Mouse (Mus musculus) B cell, adult 2 months (primary cell): ENCODE data around the gene Tas2r117.

Source experiments
- DNase-seq, 2 experiments: peaks; one replicate each; pipeline ENCODE4 v3.0.0; 2022

Gene Tas2r117

DNA sequence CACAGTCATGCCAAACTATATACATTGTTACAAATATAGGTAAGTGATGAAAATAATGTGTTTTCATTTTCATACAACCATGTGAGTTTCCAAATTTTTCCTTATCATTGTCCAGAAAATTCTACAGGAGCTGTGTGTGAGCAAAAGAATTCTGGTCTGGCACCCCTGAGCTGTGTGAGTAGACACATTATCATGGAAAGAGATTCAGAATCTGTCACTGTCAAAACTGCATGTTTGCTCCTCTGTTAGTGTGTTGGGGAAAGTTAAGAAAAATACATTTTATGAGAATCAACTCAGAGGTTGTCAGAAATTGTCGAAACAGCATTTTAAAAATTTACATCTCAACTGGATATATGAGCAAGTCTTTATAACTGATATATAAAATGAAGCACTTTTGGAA, at the start of gene Tas2r117:
Gene Tas2r117 (plus strand): TSS at position 301 of the 400 bp plus-strand sequence.
- no peak for DNase-seq

DNA sequence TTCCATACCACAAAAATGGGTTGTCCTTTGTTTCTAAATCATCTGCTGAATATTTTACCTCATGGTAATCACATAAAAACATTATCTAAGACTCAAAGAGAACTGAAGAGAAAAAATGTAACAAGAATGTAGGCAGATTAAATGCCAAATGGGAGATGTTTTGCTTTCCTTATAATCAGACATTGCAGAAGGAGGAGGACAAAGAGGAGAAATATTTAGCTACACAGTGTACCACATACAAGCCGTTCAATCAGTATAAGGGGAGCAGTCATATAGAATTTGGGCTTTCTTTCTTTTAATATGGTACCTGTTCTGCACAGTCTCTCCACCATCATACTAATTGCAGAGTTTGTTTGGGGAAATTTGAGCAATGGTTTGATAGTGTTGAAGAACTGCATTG, 48.2 kb upstream of the Tas2r117 start, which contains the start of gene Tas2r124:
Gene Tas2r124 (plus strand): TSS at position 301 of the 400 bp plus-strand sequence.
- DNase-seq, result no peak

DNA sequence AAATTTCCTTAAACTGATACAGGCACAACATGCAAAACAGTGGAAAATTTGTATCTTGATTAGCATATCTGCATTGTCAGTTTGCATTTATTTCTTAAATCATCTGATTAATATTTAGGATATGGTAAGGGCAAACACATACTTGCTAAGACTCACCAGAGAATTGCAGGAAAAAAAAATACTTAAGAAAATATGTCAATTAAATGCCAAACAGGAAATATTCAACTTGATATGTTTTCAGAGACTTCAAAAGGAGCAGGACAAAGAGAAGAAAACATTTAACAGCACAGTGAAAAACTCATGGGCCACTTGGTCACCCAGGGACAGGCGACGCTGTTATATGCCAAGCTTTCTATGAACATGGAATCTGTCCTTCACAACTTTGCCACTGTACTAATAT, 40.8 kb upstream of the Tas2r117 start, which contains the start of gene Tas2r102:
Gene Tas2r102 (plus strand): TSS at position 301 of the 400 bp plus-strand sequence.
- DNase-seq, result no peak

DNA sequence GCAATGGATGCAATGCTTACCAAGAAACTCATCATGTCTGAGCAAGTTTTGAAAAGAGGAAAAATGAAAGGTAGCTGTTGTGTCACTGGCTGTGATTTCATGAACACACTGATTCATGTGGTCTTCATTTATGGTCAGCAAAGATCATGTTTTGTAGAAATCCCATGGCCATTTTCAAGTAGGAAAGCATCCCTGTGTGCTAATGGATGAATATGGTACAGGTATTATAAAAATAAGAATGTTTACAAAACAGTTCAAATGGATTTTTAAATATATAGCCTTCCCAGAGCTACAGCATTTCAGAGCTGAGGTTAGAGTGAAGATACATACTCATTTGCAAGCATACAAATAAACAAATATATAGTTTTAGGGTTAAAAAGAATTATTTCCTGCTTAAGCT, 24.6 kb upstream of the Tas2r117 start, which contains the start of gene Tas2r136:
Gene Tas2r136 (minus strand): TSS at position 101 of the 400 bp plus-strand sequence.
- no peak for DNase-seq

DNA sequence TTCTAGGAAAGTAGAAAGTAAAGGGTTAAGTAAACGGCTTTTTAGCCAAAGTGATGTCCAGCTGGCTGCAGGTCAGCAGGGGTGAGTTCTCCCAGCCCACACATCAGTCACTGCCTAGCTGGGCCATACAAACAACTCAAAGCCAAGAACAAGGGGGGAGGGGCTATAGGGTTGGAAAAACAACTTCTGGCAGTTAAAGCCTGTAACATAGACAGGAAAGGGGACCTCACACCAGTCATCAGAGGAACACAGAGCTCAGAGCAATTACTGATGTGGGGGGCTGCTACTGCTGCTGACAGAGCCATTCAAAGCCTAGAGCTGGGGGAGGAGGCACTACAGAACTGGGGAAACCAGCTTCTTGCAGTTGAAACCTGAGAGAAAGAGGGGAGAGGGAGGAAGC, 7.2 kb upstream of the Tas2r117 start:
- DNase-seq, result no peak

DNA sequence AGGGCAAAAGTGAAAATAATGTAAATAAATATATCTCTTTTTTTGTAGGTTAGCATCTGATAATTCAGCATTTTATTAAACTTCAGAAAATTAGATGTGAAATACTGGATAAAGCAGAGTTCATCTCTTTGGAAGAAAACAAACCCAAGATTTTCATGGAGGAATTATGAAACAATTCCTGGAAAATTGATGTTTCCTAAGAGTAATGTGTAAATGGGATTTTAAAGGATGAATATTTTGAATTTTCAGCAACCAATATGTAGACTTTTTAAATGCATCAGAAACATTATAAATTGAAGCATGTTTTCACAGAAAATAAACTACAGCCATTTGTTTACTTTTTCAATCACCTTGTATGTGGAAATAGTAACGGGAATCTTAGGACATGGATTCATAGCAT, 44.2 kb downstream of the Tas2r117 start, which contains the start of gene Tas2r123:
Gene Tas2r123 (plus strand): TSS at position 301 of the 400 bp plus-strand sequence.
- no peak for DNase-seq
